Mouse (Mus musculus): ENCODE measurements around the gene Brd3.

DNA sequence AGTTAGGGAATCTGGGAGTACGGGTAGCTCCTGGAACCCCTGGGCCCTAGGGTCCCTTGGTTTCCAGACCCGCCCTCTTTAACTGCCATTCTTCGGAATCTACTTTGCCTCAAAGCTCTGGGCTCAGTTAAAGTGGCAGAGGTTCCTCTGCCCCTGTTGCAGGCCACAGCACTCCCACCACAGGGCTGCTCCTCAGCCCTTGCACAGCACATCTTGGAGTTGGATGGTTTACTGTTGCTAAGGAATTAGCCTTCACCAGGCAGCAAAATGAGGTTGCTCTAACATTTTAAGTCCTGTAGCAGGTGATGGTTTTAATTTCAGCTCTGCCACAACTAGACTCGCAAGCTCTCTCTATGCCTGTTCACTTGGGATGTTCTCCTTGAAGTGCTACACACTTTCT is at the start of gene Brd3:
- TF ChIP-seq POLR2A (IDR thresholded peaks at IDR 0.05; ENCODE audit: borderline replicate concordance, extremely low read depth, insufficient read depth, insufficient read length, poor library complexity, severe bottlenecking) = no peak
- TF ChIP-seq CTCF (IDR thresholded peaks at IDR 0.05; ENCODE audit: borderline replicate concordance, extremely low read depth, insufficient read depth, insufficient read length) = no peak

Measured in brain, embryonic 14.5 days (tissue).